Mouse (Mus musculus): ENCODE measurements around the gene Lrsam1.
"Not testable (repeated sequence)": the region's sequence is repeated elsewhere in the genome, so short reads cannot be mapped to it uniquely, and the experiment has no call there.

The Lrsam1 gene

GRCm38 (mm10) chr2:32961192-32961995 is at the start of gene Lrsam1, which contains the start of gene Rpl12:
Lrsam1 (minus strand) TSS chr2:32961614.
Rpl12 (plus strand) TSS chr2:32961559.
- peak; percentile 94 for DNase-seq (ENCODE audit: low spot score in 2 of 2)

DNA sequence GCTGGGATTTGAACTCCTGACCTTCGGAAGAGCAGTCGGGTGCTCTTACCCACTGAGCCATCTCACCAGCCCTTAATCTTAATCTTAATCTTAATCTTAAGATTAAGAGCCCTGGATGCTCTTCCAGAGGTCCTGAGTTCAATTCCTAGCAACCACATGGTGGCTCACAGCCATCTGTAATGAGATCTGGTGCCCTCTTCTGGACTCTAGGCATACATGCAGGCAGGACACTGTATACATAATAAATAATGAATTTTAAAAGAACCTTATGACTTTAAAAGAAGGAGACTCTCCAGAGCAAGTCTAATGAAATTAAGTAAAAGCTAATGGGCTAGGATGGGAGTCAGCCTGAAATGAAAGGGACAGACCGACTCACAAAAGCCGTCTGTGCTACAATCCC is 47.6 kb upstream of the Lrsam1 start:
- DNase-seq (ENCODE audit: low spot score in 2 of 2) = not testable (repeated sequence)

DNA sequence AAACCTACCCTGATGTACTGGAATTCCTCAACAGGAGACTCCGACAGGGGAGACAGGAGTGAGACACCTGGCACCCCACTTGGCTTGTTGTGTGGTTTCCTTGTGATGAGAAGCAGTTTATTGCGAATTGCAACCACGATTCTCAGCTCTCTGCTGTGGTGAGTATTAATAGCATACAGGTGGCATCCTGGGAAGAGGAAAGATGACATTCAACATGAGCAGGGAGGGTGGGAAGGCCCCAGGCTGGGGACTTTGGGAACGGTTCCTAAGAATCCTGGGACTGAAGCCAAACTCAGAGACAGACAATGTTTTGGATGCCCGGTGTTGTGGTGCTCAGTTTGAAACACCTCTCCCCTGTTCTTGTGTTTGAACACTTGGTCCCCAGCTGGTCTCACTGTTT is 43.6 kb upstream of the Lrsam1 start:
- DNase-seq (ENCODE audit: low spot score in 2 of 2) = no peak

GRCm38 (mm10) chr2:33002144-33002543 is 40.7 kb upstream of the Lrsam1 start:
- DNase-seq (ENCODE audit: low spot score in 2 of 2) = no peak

DNA sequence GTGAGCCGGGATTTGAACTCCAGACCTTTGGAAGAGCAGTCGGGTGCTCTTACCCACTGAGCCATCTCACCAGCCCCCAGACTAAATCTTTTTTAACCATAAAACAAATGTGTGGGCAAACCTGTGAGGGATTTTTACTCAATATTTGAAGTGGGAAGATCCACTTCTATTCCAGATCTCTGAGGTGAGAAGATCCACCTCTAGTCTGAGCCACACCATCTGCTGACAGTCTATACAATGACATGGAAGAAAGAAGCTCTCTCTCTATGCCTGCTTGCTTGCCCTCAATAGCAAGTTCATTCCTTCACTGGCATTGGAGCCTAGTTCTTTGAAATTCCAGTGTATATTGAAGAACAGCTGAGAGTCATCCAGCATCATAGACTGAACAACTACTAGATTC is 38.3 kb upstream of the Lrsam1 start:
- no peak for DNase-seq (ENCODE audit: low spot score in 2 of 2)

DNA sequence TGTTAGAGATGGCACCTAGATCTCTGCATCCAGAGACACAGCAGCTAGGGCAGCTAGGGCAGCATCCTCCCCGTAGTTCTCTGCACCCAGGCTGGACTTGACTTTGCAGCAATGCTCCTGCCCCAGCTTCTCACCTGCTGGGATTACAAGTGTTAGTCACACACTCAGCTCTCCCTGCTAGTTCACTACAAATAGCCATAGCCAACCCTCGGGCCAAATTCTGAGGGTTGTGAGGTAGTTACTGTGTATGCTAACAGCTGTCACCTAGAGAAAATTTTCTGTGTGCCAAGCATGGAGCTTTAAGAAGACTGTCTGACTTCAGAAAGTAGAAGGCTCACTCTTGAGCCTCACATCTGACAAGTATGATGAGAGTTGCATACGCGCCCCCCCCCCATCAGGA is 36.4 kb upstream of the Lrsam1 start:
- DNase-seq (ENCODE audit: low spot score in 2 of 2) = no peak

- no peak for DNase-seq (ENCODE audit: low spot score in 2 of 2)
These were observed 35.7 kb upstream of the Lrsam1 start for GRCm38 (mm10) chr2:32997081-32997480.

GRCm38 (mm10) chr2:32992130-32992529 is 30.7 kb upstream of the Lrsam1 start:
- no peak for DNase-seq (ENCODE audit: low spot score in 2 of 2)

- DNase-seq (ENCODE audit: low spot score in 2 of 2) = no peak
These were observed 28.9 kb upstream of the Lrsam1 start for GRCm38 (mm10) chr2:32990167-32990832.

GRCm38 (mm10) chr2:32989376-32989775 is 28.0 kb upstream of the Lrsam1 start:
- DNase-seq (ENCODE audit: low spot score in 2 of 2) = no peak

- no peak for DNase-seq (ENCODE audit: low spot score in 2 of 2)
These were observed 24.4 kb upstream of the Lrsam1 start for GRCm38 (mm10) chr2:32985844-32986243.

GRCm38 (mm10) chr2:32983617-32984016 is 22.2 kb upstream of the Lrsam1 start:
- DNase-seq (ENCODE audit: low spot score in 2 of 2) = no peak

- no peak for DNase-seq (ENCODE audit: low spot score in 2 of 2)
These were observed 21.3 kb upstream of the Lrsam1 start for GRCm38 (mm10) chr2:32982700-32983099.

DNA sequence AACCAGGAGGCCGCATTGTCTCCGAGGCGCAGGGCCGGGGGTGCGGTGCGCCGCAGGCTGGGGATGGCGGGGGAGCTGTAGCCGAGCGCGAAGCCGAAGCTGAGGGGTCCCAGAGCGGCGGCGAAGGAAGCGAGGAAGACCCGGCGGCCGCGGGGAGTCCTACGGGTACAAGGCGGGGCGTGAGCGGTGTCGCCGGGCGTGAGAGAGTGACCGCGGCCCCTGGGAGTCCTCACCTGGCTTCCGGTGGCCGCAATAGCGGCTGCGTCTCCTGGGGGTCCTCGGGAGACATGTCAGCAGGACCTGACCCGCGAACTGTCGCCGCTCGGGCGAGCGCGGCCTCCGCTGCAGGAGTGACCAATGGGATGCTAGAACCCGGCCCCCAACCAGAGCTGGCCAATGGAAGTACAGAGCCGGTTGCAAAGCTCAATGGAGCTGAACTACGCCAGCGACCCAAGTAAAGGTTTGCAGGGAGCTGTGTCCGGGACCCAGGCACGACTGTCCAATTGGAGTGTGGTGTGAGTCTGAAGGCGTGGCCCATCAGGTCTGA is 20.4 kb upstream of the Lrsam1 start, which contains the start of gene Slc2a8:
Gene Slc2a8 (minus strand): TSS at position 359 of the 547 bp plus-strand sequence.
- peak; percentile 91 to 92 for DNase-seq (ENCODE audit: low spot score in 2 of 2)

DNA sequence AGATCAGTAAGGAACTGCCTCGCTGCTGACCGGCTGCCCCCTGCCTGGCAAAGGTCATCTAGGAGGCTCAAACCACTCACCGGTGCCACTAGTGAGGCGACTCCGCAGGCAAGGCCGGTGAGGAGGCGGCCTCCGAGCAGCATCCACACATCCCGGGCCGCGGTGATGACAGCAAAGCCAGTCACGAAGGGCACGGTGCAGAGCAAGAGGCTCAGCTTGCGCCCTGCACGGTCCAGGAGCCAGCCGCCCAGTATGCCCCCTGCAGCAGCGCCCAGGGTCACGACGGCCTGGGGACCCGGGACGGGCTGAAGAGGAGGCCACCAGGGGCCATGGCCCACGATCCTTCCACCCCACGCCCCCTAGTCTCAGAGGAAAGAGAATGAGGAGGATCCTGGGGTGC is 19.9 kb upstream of the Lrsam1 start:
- DNase-seq (ENCODE audit: low spot score in 2 of 2) = no peak

GRCm38 (mm10) chr2:32979675-32980074 is 18.3 kb upstream of the Lrsam1 start:
- no peak for DNase-seq (ENCODE audit: low spot score in 2 of 2)

DNA sequence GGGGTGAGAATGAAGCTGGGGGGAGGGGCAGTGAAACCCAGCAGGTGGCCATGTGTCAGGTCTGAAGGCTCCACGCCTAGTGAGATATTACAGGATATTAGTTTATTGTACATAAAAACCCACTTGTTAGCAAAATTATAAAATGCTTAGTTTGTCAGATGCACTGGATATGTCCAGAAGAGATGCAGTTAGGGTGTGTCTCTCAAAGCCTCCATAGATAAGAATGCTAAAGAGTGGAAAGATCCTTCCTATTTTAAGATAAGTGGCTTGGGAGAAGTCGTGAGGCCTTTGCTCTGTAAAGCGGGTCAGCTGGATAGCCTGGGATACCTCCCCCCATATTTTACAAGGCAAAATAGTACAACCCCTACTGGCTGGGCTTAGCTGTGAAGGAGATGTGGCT is 17.3 kb upstream of the Lrsam1 start:
- DNase-seq (ENCODE audit: low spot score in 2 of 2) = no peak

GRCm38 (mm10) chr2:32977114-32977513 is 15.7 kb upstream of the Lrsam1 start:
- DNase-seq (ENCODE audit: low spot score in 2 of 2) = no peak

GRCm38 (mm10) chr2:32974216-32974615 is 12.8 kb upstream of the Lrsam1 start:
- no peak for DNase-seq (ENCODE audit: low spot score in 2 of 2)

GRCm38 (mm10) chr2:32971235-32971634 is 9.8 kb upstream of the Lrsam1 start:
- DNase-seq (ENCODE audit: low spot score in 2 of 2) = no peak

GRCm38 (mm10) chr2:32969326-32969725 is 7.9 kb upstream of the Lrsam1 start:
- DNase-seq (ENCODE audit: low spot score in 2 of 2) = peak in 1 of 2 experiments; percentile 44

- DNase-seq (ENCODE audit: low spot score in 2 of 2) = no peak
These were observed 6.7 kb upstream of the Lrsam1 start for GRCm38 (mm10) chr2:32968024-32968614.
